Mouse (Mus musculus): ENCODE data around the gene Cep57l1. TPM values are rescaled to one million over a fixed set of nuclear protein-coding genes. Genes with fewer than 3 reads are reported as not detected.

Cep57l1 gene
- polyA plus RNA-seq, 1 experiment from 2014 or later: 13.4 TPM

Small RNAs within 50 kb of the gene (microRNA-seq; reads per million reads assigned to microRNA genes)
- not detected for gene Mir3473b

Other genes starting within 250 kb of the Cep57l1 start
- 0.56 and 0.85 TPM in 2 replicates for gene Ccdc162, start 93.2 kb downstream of the Cep57l1 start, polyA plus RNA-seq (2015; fragmentation: Nextera tagmentation; extraction: Ambion mirVana)
- 41.2 and 42.7 TPM in 2 replicates for gene Sesn1, start 64 bp upstream of the Cep57l1 start, polyA plus RNA-seq (2015; fragmentation: Nextera tagmentation; extraction: Ambion mirVana)
- gene Armc2, start 208.6 kb upstream of the Cep57l1 start, polyA plus RNA-seq (2015; fragmentation: Nextera tagmentation; extraction: Ambion mirVana): 6.0 and 7.5 TPM in 2 replicates

Measured in neural tube, embryonic 13.5 days (tissue).